Mouse (Mus musculus) central nervous system, embryonic 18 days (tissue): ENCODE measurements around the gene Pde2a. TPM values are rescaled to one million over a fixed set of nuclear protein-coding genes. Genes with fewer than 3 reads are reported as not detected.

Experiments
- polyA plus RNA-seq: library from polyadenylated mRNA; depleted of rRNA; stranded (reverse); fragments of >200 nt; gene quantifications from 2 replicates; pipeline ENCODE4 v1.2.3, GENCODE M21; 2012; rRNA removed

The Pde2a gene
- 46.2 and 51.6 TPM in 2 replicates for polyA plus RNA-seq

GRCm38 (mm10) chr7:101421529-101421928 lies at the start of gene Pde2a:
Gene Pde2a, plus strand, starts transcription at chr7:101421691.

GRCm38 (mm10) chr7:101410267-101410936 lies 11.1 kb upstream of the Pde2a start, which contains the start of gene Gm45837:
Gene Gm45837, plus strand, starts transcription at chr7:101410886.

Other genes starting within 250 kb of the Pde2a start
- gene Atg16l2, start 119.4 kb upstream of the Pde2a start, polyA plus RNA-seq = 44.7 and 47.5 TPM in 2 replicates
- 15.6 and 16.3 TPM in 2 replicates for gene Stard10, start 104.6 kb upstream of the Pde2a start, polyA plus RNA-seq
- gene Arap1, start 73.6 kb upstream of the Pde2a start, polyA plus RNA-seq = 11.7 and 16.2 TPM in 2 replicates
- 0.63 TPM in 1 of 2 replicates, not detected in the other for gene Gm45837, start 10.8 kb upstream of the Pde2a start, polyA plus RNA-seq
- not detected in 2 replicates for gene Art2b, start 163.9 kb downstream of the Pde2a start, polyA plus RNA-seq
- gene Clpb, start 241.9 kb downstream of the Pde2a start, polyA plus RNA-seq = 24.4 and 27.1 TPM in 2 replicates